Comparison of ENCODE assay signal across 7 mouse cellular contexts in the genomic region with DNA sequence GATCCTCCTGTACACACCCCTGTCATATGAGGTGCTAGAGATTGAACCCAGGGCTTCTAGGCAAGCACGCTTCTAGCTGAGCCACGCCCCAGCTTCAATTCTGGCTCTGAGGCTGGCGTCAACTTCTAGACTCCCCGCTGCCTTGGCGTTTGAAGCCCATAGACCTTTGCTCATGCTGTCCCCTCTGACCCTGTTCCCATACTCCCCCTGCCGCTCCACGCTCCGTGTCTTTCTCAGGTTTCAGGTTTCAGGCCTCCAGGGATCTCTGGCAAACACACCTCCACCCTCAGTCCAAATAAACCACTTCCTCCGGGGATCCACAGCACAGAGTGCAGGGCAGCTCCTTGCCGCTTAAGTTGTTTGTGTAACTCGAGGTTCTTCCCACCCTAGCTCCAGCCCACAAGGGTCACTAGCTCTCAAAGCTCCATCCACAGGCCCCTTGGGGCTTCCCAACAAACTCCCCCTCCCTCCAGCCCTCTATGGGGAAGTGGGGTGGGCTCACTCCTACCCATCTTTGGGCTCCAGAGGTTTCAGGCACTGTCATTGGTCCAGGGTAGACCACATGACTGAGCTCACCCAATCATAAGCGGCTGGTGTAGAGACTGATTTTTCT. TPM values are rescaled to one million over a fixed set of nuclear protein-coding genes. Genes with fewer than 3 reads are reported as not detected.
DNase-seq lines count a peak whose midpoint lies in the region; ATAC-seq and TF ChIP-seq lines count a peak whose summit lies in the region.

No protein-coding gene starts in this region.

- DNase-seq in 3134 (ENCODE audit: extremely low read depth, insufficient read length, low spot score): peak; percentile 80
- DNase-seq in A20 (ENCODE audit: low read depth, low spot score): peak; percentile 86
- DNase-seq in kidney, adult 18-20 months: peak; percentile 64
- peak; percentile 37 for DNase-seq in thymus, adult 2 months
- DNase-seq in c-Kit-positive CD71-positive TER-119-positive erythroid progenitor cells, embryonic 14.5 days (ENCODE audit: low spot score): no peak

- peak overlapping the region; percentile 32; the same call in 1 of the 2 replicates for H3K4me2 ChIP-seq in embryonic facial prominence, embryonic 12.5 days (replicated peaks)
- H3K4me2 ChIP-seq in lung, embryonic 16.5 days (ENCODE audit: low read depth, low read length): peak overlapping the region; percentile 41

- H3K27me3 ChIP-seq in embryonic facial prominence, embryonic 12.5 days: no peaks in the 10 kb centered on the region
- H3K27me3 ChIP-seq in lung, embryonic 16.5 days (ENCODE audit: control insufficient read depth, insufficient read depth, low read depth, low read length): no peaks in the 10 kb centered on the region
- H3K27me3 ChIP-seq in thymus, adult 2 months (ENCODE audit: control insufficient read depth, insufficient read depth, low read length): no peaks in the 10 kb centered on the region

- H3K4me1 ChIP-seq in embryonic facial prominence, embryonic 12.5 days: peaks cover 8% of the 10 kb centered on the region; the same call in 1 of the 2 replicates
- peaks cover 17% of the 10 kb centered on the region for H3K4me1 ChIP-seq in lung, embryonic 16.5 days (replicated peaks; ENCODE audit: control insufficient read depth, insufficient read depth, low read length)
- peaks cover 6% of the 10 kb centered on the region for H3K4me1 ChIP-seq in thymus, adult 2 months (replicated peaks; ENCODE audit: control insufficient read depth, insufficient read depth, low read length)

- no peaks in the 10 kb centered on the region for H3K36me3 ChIP-seq in embryonic facial prominence, embryonic 12.5 days
- no peaks in the 10 kb centered on the region for H3K36me3 ChIP-seq in lung, embryonic 16.5 days (ENCODE audit: control insufficient read depth, insufficient read depth, low read length)
- H3K36me3 ChIP-seq in thymus, adult 2 months (ENCODE audit: control insufficient read depth, insufficient read depth, low read length): no peaks in the 10 kb centered on the region

- H3K9me3 ChIP-seq in embryonic facial prominence, embryonic 12.5 days: no peaks in the 10 kb centered on the region
- H3K9me3 ChIP-seq in lung, embryonic 16.5 days (ENCODE audit: control insufficient read depth, low read length): no peaks in the 10 kb centered on the region; the same call in 1 of the 2 replicates

- no peak for TF ChIP-seq POLR2A in thymus, adult 2 months (IDR thresholded peaks at IDR 0.05; ENCODE audit: control insufficient read depth, extremely low read depth, insufficient read depth, low read length, poor library complexity)

- no peak overlapping the region for H3K9ac ChIP-seq in embryonic facial prominence, embryonic 12.5 days
- 0 out of 2 replicates have a peak overlapping the region, but pooled peaks have one; percentile 18 for H3K9ac ChIP-seq in lung, embryonic 16.5 days (ENCODE audit: low read length)

- ATAC-seq in embryonic facial prominence, embryonic 12.5 days (ENCODE audit: insufficient number of reproducible peaks, insufficient read depth, low FRiP score, low TSS enrichment): 0 out of 2 replicates have a peak, but pooled peaks have one; percentile 6
- ATAC-seq in lung, embryonic 16.5 days (ENCODE audit: low read depth): peak; percentile 71

- no peak overlapping the region; the same call in 1 of the 2 replicates for H3K4me3 ChIP-seq in embryonic facial prominence, embryonic 12.5 days
- H3K4me3 ChIP-seq in lung, embryonic 16.5 days (ENCODE audit: low read length): no peak overlapping the region
- H3K4me3 ChIP-seq in thymus, adult 2 months (ENCODE audit: control insufficient read depth, insufficient read depth, low read length): peak overlapping the region; percentile 10

- TF ChIP-seq CTCF in thymus, adult 2 months (IDR thresholded peaks at IDR 0.05; ENCODE audit: borderline replicate concordance, control insufficient read depth, extremely low read depth, insufficient read depth, low read length, poor library complexity): no peak

- no peak overlapping the region for H3K27ac ChIP-seq in embryonic facial prominence, embryonic 12.5 days
- H3K27ac ChIP-seq in lung, embryonic 16.5 days (ENCODE audit: low read length): peak overlapping the region; percentile 72
- H3K27ac ChIP-seq in thymus, adult 2 months (ENCODE audit: control insufficient read depth, insufficient read depth, low read length): 0 out of 2 replicates have a peak overlapping the region, but pooled peaks have one; percentile 10

- 6% methylated on average over 12 of the region's 12 CpGs for WGBS in embryonic facial prominence, embryonic 12.5 days
- WGBS in lung, embryonic 16.5 days: 9% methylated on average over 12 of the region's 12 CpGs
- WGBS in thymus, adult 2 months: 19% methylated on average over 12 of the region's 12 CpGs

RNA-seq across cellular contexts. Expression of gene Clic4, which starts 20.0 kb away (rescaled TPM):
- 171 and 176 TPM in 2 replicates for polyA plus RNA-seq in embryonic facial prominence, embryonic 12.5 days (2016; fragmentation: Nextera tagmentation; extraction: Ambion mirVana)
- 170 and 179 TPM in 2 replicates for polyA plus RNA-seq in lung, embryonic 16.5 days (2015; fragmentation: Nextera tagmentation; extraction: Ambion mirVana)
- 50.2 and 55.1 TPM in 2 replicates for polyA plus RNA-seq in thymus, adult 2 months (2012; rRNA removed)
